Comparison of ENCODE assay signal across 24 mouse cellular contexts in the genomic region with DNA sequence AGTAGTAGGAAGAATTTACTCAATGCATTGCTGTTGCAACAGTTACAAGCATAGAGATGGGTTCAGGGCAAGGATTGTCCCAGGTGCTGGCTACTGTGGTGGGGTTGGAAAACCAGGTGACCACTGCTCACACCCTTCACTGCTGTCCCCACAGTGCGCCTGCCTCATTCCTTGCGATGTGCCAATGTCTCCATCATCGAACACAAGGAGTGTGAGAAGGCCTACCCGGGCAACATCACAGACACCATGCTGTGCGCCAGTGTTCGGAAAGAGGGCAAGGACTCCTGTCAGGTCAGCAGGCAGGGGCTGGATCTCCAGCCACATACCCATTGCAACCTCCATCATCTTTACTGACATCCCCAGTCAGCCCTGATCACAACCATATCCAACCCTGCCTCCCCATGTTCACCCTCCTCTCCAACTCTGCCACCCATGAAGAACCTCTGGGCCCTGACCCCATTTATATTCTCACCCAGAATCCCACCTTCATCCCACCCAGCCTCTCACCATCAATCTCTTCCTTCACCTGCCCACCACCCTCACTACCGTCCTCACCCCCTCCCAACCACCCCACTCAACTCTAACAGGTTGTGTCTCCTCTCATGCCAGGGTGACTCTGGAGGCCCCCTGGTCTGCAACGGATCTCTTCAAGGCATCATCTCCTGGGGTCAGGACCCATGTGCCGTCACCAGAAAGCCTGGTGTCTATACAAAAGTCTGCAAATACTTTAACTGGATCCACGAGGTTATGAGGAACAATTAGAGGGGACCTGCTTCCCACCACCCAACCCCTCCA. TPM values are rescaled to one million over a fixed set of nuclear protein-coding genes. Genes with fewer than 3 reads are reported as not detected.
"Had no signal": no experiment of that assay in that cellular context is flagged by ENCODE, and none has a peak within 500 bp of the region (broad histone marks: within the 10 kb centered on the region; RNA-seq: fewer than 3 reads in every experiment).

No protein-coding gene starts in this region.

- H3K4me2 ChIP-seq: limb, embryonic 13.5 days; midbrain, embryonic 12.5 days; stomach, embryonic 15.5 days had no signal

- H3K4me3 ChIP-seq: left cerebral cortex, adult 2 months; limb, embryonic 13.5 days; midbrain, embryonic 12.5 days; stomach, embryonic 15.5 days had no signal

- H3K27ac ChIP-seq: left cerebral cortex, adult 2 months; limb, embryonic 13.5 days; liver, embryonic 14.5 days; midbrain, embryonic 12.5 days; stomach, embryonic 15.5 days had no signal

- DNase-seq: kidney, adult 2 months; kidney, postnatal 25 days; lung, adult 18-20 months; lung, postnatal 4 days; right cerebral cortex, adult 18-20 months; right cerebral cortex, postnatal 4 days; spleen, adult 18-20 months; thymus, adult 18-20 months; thymus, postnatal 25 days had no signal

- H3K9ac ChIP-seq: limb, embryonic 13.5 days; liver, embryonic 14.5 days; midbrain, embryonic 12.5 days; stomach, embryonic 15.5 days had no signal

- ATAC-seq: hindbrain, embryonic 16.5 days; inflammation-experienced regulatory T-cells, adult 6 months; lung, postnatal 0 days; midbrain, embryonic 16.5 days had no signal

- H3K9me3 ChIP-seq: limb, embryonic 13.5 days; midbrain, embryonic 12.5 days; stomach, embryonic 15.5 days had no signal

- H3K36me3 ChIP-seq: limb, embryonic 13.5 days; midbrain, embryonic 12.5 days; stomach, embryonic 15.5 days had no signal

- H3K27me3 ChIP-seq: stomach, embryonic 15.5 days had no signal

RNA-seq across cellular contexts. Expression of a gene that starts 2.5 kb away (rescaled TPM):
- total RNA-seq: left cerebral cortex, adult 2 months; left cerebral cortex, postnatal 25 days; liver, adult 2 months; megakaryocyte-erythroid progenitor cell, adult 5-6 weeks had no signal
- polyA plus RNA-seq: liver, adult 2 months; neural tube, embryonic 14.5 days had no signal

RNA-seq across cellular contexts. Expression of a gene that starts 4.0 kb away (rescaled TPM):
- total RNA-seq: layer of hippocampus, postnatal 25 days; left cerebral cortex, adult 2 months; left cerebral cortex, postnatal 25 days; liver, adult 2 months; megakaryocyte-erythroid progenitor cell, adult 5-6 weeks had no signal
- polyA plus RNA-seq: hindbrain, embryonic 16.5 days; kidney, adult 2 months; kidney, embryonic 16.5 days; liver, adult 2 months; liver, embryonic 14.5 days; midbrain, embryonic 12.5 days; midbrain, embryonic 16.5 days; neural tube, embryonic 14.5 days had no signal

RNA-seq across cellular contexts. Expression of a gene that starts 9.7 kb away (rescaled TPM):
- total RNA-seq: layer of hippocampus, postnatal 25 days; left cerebral cortex, adult 2 months; left cerebral cortex, postnatal 25 days; liver, adult 2 months; megakaryocyte-erythroid progenitor cell, adult 5-6 weeks had no signal
- polyA plus RNA-seq: hindbrain, embryonic 16.5 days; inflammation-experienced regulatory T-cells, adult 6 months; kidney, adult 2 months; kidney, embryonic 16.5 days; limb, embryonic 13.5 days; liver, adult 2 months; liver, embryonic 14.5 days; lung, postnatal 0 days; midbrain, embryonic 12.5 days; midbrain, embryonic 16.5 days; neural tube, embryonic 14.5 days had no signal

RNA-seq across cellular contexts. Expression of a gene that starts 13.3 kb away (rescaled TPM):
- total RNA-seq: left cerebral cortex, adult 2 months; left cerebral cortex, postnatal 25 days; liver, adult 2 months; megakaryocyte-erythroid progenitor cell, adult 5-6 weeks had no signal
- polyA plus RNA-seq: inflammation-experienced regulatory T-cells, adult 6 months; kidney, adult 2 months; kidney, embryonic 16.5 days; liver, adult 2 months; liver, embryonic 14.5 days; midbrain, embryonic 12.5 days; neural tube, embryonic 14.5 days had no signal
